Mouse (Mus musculus): ENCODE results near the gene Gm20865.
"Not testable (repeated sequence)": the region's sequence is repeated elsewhere in the genome, so short reads cannot be mapped to it uniquely, and the experiment has no call there.

Gm20865 gene

GRCm38 (mm10) chrY:21241275-21241674, at the start of gene Gm20865:
Gm20865 (plus strand) TSS chrY:21241575.
- DNase-seq (ENCODE audit: low spot score), result not testable (repeated sequence)

All from spleen, adult 12 weeks (tissue).